Mouse (Mus musculus): ENCODE data around the gene Appbp2. TPM values are rescaled to one million over a fixed set of nuclear protein-coding genes. Genes with fewer than 3 reads are reported as not detected.

The Appbp2 gene
- total and polyA plus RNA-seq, 3 experiments: 5.3 to 47.5 (median 33.2) TPM

GRCm38 (mm10) chr11:85241226-85241625, 6.3 kb upstream of the Appbp2 start:
- no peak for TF ChIP-seq TAL1 (conservative IDR thresholded peaks at IDR 0.05; ENCODE audit: low read depth, low read length)
- TF ChIP-seq GATA1 (IDR thresholded peaks at IDR 0.05; ENCODE audit: borderline replicate concordance, low read length): no peak
- TF ChIP-seq CTCF (IDR thresholded peaks at IDR 0.05; ENCODE audit: low read depth, low read length): no peak
- no peak for TF ChIP-seq POLR2AphosphoS5 (IDR thresholded peaks at IDR 0.05; ENCODE audit: insufficient replicate concordance, low read depth, low read length)
- TF ChIP-seq GATA2 (IDR thresholded peaks at IDR 0.05; ENCODE audit: borderline replicate concordance, low read depth, low read length): no peak
- ATAC-seq (ENCODE audit: extremely low read depth, insufficient number of reproducible peaks, low FRiP score, poor library complexity, severe bottlenecking) (no peak), DNase-seq (ENCODE audit: low spot score) (no peak)
- Histone ChIP-seq H3K4me1 (ENCODE audit: insufficient read depth, low read depth, low read length) (no peaks in the 10 kb centered on the region; the same call in 1 of the 2 replicates), H3K27me3 (ENCODE audit: insufficient read depth, low read length) (no peaks in the 10 kb centered on the region), H3K36me3 (replicated peaks) (peaks cover 40% of the 10 kb centered on the region), H3K4me3 (ENCODE audit: low read depth, low read length) (no peak overlapping the region), H3K9me3 (replicated peaks) (no peaks in the 10 kb centered on the region)

- H3K9me3 ChIP-seq (replicated peaks): no peaks in the 10 kb centered on the region
- ATAC-seq (ENCODE audit: extremely low read depth, insufficient number of reproducible peaks, low FRiP score, poor library complexity, severe bottlenecking): no peak
- no peak for DNase-seq (ENCODE audit: low spot score)
- peaks cover 40% of the 10 kb centered on the region for H3K36me3 ChIP-seq (replicated peaks)
- peaks cover 2% of the 10 kb centered on the region for H3K4me1 ChIP-seq (ENCODE audit: insufficient read depth, low read depth, low read length)
- H3K27me3 ChIP-seq (ENCODE audit: insufficient read depth, low read length): no peaks in the 10 kb centered on the region
- H3K4me3 ChIP-seq (ENCODE audit: low read depth, low read length): no peak overlapping the region
- no peak for TF ChIP-seq GATA1 (IDR thresholded peaks at IDR 0.05; ENCODE audit: borderline replicate concordance, low read length)
- TF ChIP-seq GATA2 (IDR thresholded peaks at IDR 0.05; ENCODE audit: borderline replicate concordance, low read depth, low read length): no peak
- TF ChIP-seq POLR2AphosphoS5 (IDR thresholded peaks at IDR 0.05; ENCODE audit: insufficient replicate concordance, low read depth, low read length): no peak
- TF ChIP-seq CTCF (IDR thresholded peaks at IDR 0.05; ENCODE audit: low read depth, low read length): no peak
- no peak for TF ChIP-seq TAL1 (conservative IDR thresholded peaks at IDR 0.05; ENCODE audit: low read depth, low read length)
Measured at GRCm38 (mm10) chr11:85240211-85240610, 5.3 kb upstream of the Appbp2 start.

- Histone ChIP-seq H3K4me1 (ENCODE audit: insufficient read depth, low read depth, low read length) (peaks cover 19% of the 10 kb centered on the region), H3K4me3 (ENCODE audit: low read depth, low read length) (peak overlapping the region; percentile 98), H3K9me3 (replicated peaks) (no peaks in the 10 kb centered on the region), H3K36me3 (replicated peaks) (peaks cover 43% of the 10 kb centered on the region), H3K27me3 (ENCODE audit: insufficient read depth, low read length) (no peaks in the 10 kb centered on the region)
- DNase-seq (ENCODE audit: low spot score) (peak; percentile 83), ATAC-seq (ENCODE audit: extremely low read depth, insufficient number of reproducible peaks, low FRiP score, poor library complexity, severe bottlenecking) (peak; percentile 72; the same call in 1 of the 2 replicates)
- no peak for TF ChIP-seq GATA2 (IDR thresholded peaks at IDR 0.05; ENCODE audit: borderline replicate concordance, low read depth, low read length)
- no peak for TF ChIP-seq GATA1 (IDR thresholded peaks at IDR 0.05; ENCODE audit: borderline replicate concordance, low read length)
- TF ChIP-seq CTCF (IDR thresholded peaks at IDR 0.05; ENCODE audit: low read depth, low read length): no peak
- TF ChIP-seq TAL1 (conservative IDR thresholded peaks at IDR 0.05; ENCODE audit: low read depth, low read length): no peak
- TF ChIP-seq POLR2AphosphoS5 (IDR thresholded peaks at IDR 0.05; ENCODE audit: insufficient replicate concordance, low read depth, low read length): no peak
Measured at GRCm38 (mm10) chr11:85234363-85234989, 454 bp downstream of the Appbp2 start.

GRCm38 (mm10) chr11:85233676-85234210, 1.2 kb downstream of the Appbp2 start:
- DNase-seq (ENCODE audit: low spot score) (no peak), ATAC-seq (ENCODE audit: extremely low read depth, insufficient number of reproducible peaks, low FRiP score, poor library complexity, severe bottlenecking) (no peak)
- Histone ChIP-seq H3K27me3 (ENCODE audit: insufficient read depth, low read length) (no peaks in the 10 kb centered on the region), H3K36me3 (replicated peaks) (peaks cover 41% of the 10 kb centered on the region), H3K4me3 (ENCODE audit: low read depth, low read length) (peak overlapping the region; percentile 98), H3K9me3 (replicated peaks) (no peaks in the 10 kb centered on the region), H3K4me1 (ENCODE audit: insufficient read depth, low read depth, low read length) (peaks cover 19% of the 10 kb centered on the region)
- TF ChIP-seq POLR2AphosphoS5 (IDR thresholded peaks at IDR 0.05; ENCODE audit: insufficient replicate concordance, low read depth, low read length) (no peak), TAL1 (conservative IDR thresholded peaks at IDR 0.05; ENCODE audit: low read depth, low read length) (no peak), CTCF (IDR thresholded peaks at IDR 0.05; ENCODE audit: low read depth, low read length) (no peak), GATA2 (IDR thresholded peaks at IDR 0.05; ENCODE audit: borderline replicate concordance, low read depth, low read length) (no peak), GATA1 (IDR thresholded peaks at IDR 0.05; ENCODE audit: borderline replicate concordance, low read length) (no peak)

- H3K36me3 ChIP-seq (replicated peaks): peaks cover 51% of the 10 kb centered on the region
- peaks cover 16% of the 10 kb centered on the region for H3K4me1 ChIP-seq (ENCODE audit: insufficient read depth, low read depth, low read length)
- DNase-seq (ENCODE audit: low spot score): no peak
- no peak overlapping the region for H3K4me3 ChIP-seq (ENCODE audit: low read depth, low read length)
- H3K27me3 ChIP-seq (ENCODE audit: insufficient read depth, low read length): no peaks in the 10 kb centered on the region
- ATAC-seq (ENCODE audit: extremely low read depth, insufficient number of reproducible peaks, low FRiP score, poor library complexity, severe bottlenecking): no peak
- no peaks in the 10 kb centered on the region for H3K9me3 ChIP-seq (replicated peaks)
- TF ChIP-seq GATA1 (IDR thresholded peaks at IDR 0.05; ENCODE audit: borderline replicate concordance, low read length): no peak
- TF ChIP-seq POLR2AphosphoS5 (IDR thresholded peaks at IDR 0.05; ENCODE audit: insufficient replicate concordance, low read depth, low read length): no peak
- no peak for TF ChIP-seq TAL1 (conservative IDR thresholded peaks at IDR 0.05; ENCODE audit: low read depth, low read length)
- no peak for TF ChIP-seq CTCF (IDR thresholded peaks at IDR 0.05; ENCODE audit: low read depth, low read length)
Measured at GRCm38 (mm10) chr11:85223248-85223647, 11.7 kb downstream of the Appbp2 start.

GRCm38 (mm10) chr11:85222561-85222960, 12.4 kb downstream of the Appbp2 start:
- H3K9me3 ChIP-seq (replicated peaks): no peaks in the 10 kb centered on the region
- TF ChIP-seq GATA1 (IDR thresholded peaks at IDR 0.05; ENCODE audit: borderline replicate concordance, low read length) (no peak), TAL1 (conservative IDR thresholded peaks at IDR 0.05; ENCODE audit: low read depth, low read length) (no peak), CTCF (IDR thresholded peaks at IDR 0.05; ENCODE audit: low read depth, low read length) (no peak), GATA2 (IDR thresholded peaks at IDR 0.05; ENCODE audit: borderline replicate concordance, low read depth, low read length) (no peak), POLR2AphosphoS5 (IDR thresholded peaks at IDR 0.05; ENCODE audit: insufficient replicate concordance, low read depth, low read length) (no peak)
- H3K4me3 ChIP-seq (ENCODE audit: low read depth, low read length): no peak overlapping the region
- DNase-seq (ENCODE audit: low spot score) (no peak), ATAC-seq (ENCODE audit: extremely low read depth, insufficient number of reproducible peaks, low FRiP score, poor library complexity, severe bottlenecking) (no peak)
- no peaks in the 10 kb centered on the region for H3K27me3 ChIP-seq (ENCODE audit: insufficient read depth, low read length)
- peaks cover 47% of the 10 kb centered on the region for H3K36me3 ChIP-seq (replicated peaks)
- H3K4me1 ChIP-seq (ENCODE audit: insufficient read depth, low read depth, low read length): peaks cover 15% of the 10 kb centered on the region
